Mouse (Mus musculus) heart, embryonic 13.5 days (tissue): ENCODE data around the gene Dclk1. TPM values are rescaled to one million over a fixed set of nuclear protein-coding genes. Genes with fewer than 3 reads are reported as not detected.

Experiments used
- ATAC-seq: fragments of 200-750 bp; cut with Nextera tagmentation; 2 replicates; pipeline ENCODE4 v1.8.0; 2017; ENCODE audit warnings: moderate TSS enrichment; ENCODE audit not compliant: insufficient number of reproducible peaks, low FRiP score, low TSS enrichment; ENCODE audit errors: extremely low read depth
- H3K27ac ChIP-seq: fragments of 300-500 bp; sonication (generic); replicated peaks from 2 replicates; pipeline ENCODE4 v1.5.1; 2015; ENCODE audit warnings: moderate library complexity, mild to moderate bottlenecking, inconsistent platforms
- H3K27me3 ChIP-seq: fragments of 300-500 bp; sonication (generic); replicated peaks from 2 replicates; pipeline ENCODE4 v1.6.1; 2015; ENCODE audit warnings: mild to moderate bottlenecking, inconsistent platforms
- H3K36me3 ChIP-seq: fragments of 300-500 bp; sonication (generic); 2 replicates; pipeline ENCODE4 v1.6.1; 2015; ENCODE audit warnings: mild to moderate bottlenecking, inconsistent platforms
- H3K4me1 ChIP-seq: fragments of 300-500 bp; sonication (generic); 2 replicates; pipeline ENCODE4 v1.6.1; 2015; ENCODE audit warnings: inconsistent platforms
- H3K4me2 ChIP-seq: fragments of 300-500 bp; sonication (generic); 2 replicates; pipeline ENCODE4 v1.6.1; 2015; ENCODE audit warnings: inconsistent platforms, mild to moderate bottlenecking, moderate library complexity
- H3K4me3 ChIP-seq: fragments of 300-500 bp; sonication (generic); 2 replicates; pipeline ENCODE4 v1.5.1; 2015; ENCODE audit warnings: moderate library complexity, mild to moderate bottlenecking, inconsistent platforms
- H3K9ac ChIP-seq: fragments of 300-500 bp; sonication (generic); 2 replicates; pipeline ENCODE4 v1.6.1; 2015; ENCODE audit warnings: inconsistent platforms, mild to moderate bottlenecking, moderate library complexity
- H3K9me3 ChIP-seq: fragments of 300-500 bp; sonication (generic); 2 replicates; pipeline ENCODE4 v1.6.1; 2016; ENCODE audit warnings: inconsistent platforms
- WGBS: fragments of 180-500 bp; shearing (Covaris S2); methylation state at CpG from one replicate; pipeline ENCODE4 v1.1.7; 2015; ENCODE audit warnings: mixed read lengths; 5-methylcytosine and 5-hydroxymethylcytosine counted together
- polyA plus RNA-seq: library from polyadenylated mRNA; unstranded; fragments of >200 nt; fragmentation: Nextera tagmentation; extraction: Ambion mirVana; gene quantifications from 2 replicates; pipeline ENCODE4 v1.2.1, GENCODE M21; 2015

The Dclk1 gene
- polyA plus RNA-seq, 1 experiment from 2014 or later: 8.2 TPM

- no peak for ATAC-seq
- H3K4me3 ChIP-seq: no peak overlapping the region; the same call in 1 of the 2 replicates
- peak overlapping the region; percentile 46 for H3K4me2 ChIP-seq
- no peak overlapping the region for H3K9ac ChIP-seq
- H3K4me1 ChIP-seq: peaks cover 21% of the 10 kb centered on the region
- H3K9me3 ChIP-seq: no peaks in the 10 kb centered on the region
- H3K36me3 ChIP-seq: no peaks in the 10 kb centered on the region
- no peak overlapping the region for H3K27ac ChIP-seq
- no peaks in the 10 kb centered on the region for H3K27me3 ChIP-seq
- WGBS: 53% methylated on average over 14 of the region's 14 CpGs
Measured at GRCm38 (mm10) chr3:55531204-55532044, 289.3 kb downstream of the Dclk1 start.

- no peak overlapping the region for H3K9ac ChIP-seq
- H3K4me3 ChIP-seq: no peak overlapping the region
- no peak for ATAC-seq
- no peaks in the 10 kb centered on the region for H3K27me3 ChIP-seq
- no peaks in the 10 kb centered on the region for H3K9me3 ChIP-seq
- WGBS: 80% methylated on average over 17 of the region's 17 CpGs
- H3K4me2 ChIP-seq: no peak overlapping the region
- no peak overlapping the region for H3K27ac ChIP-seq
- H3K36me3 ChIP-seq: no peaks in the 10 kb centered on the region
- peaks cover 21% of the 10 kb centered on the region for H3K4me1 ChIP-seq
Measured at GRCm38 (mm10) chr3:55532175-55532973, 290.2 kb downstream of the Dclk1 start.

GRCm38 (mm10) chr3:55535591-55536200 lies 293.5 kb downstream of the Dclk1 start:
- Histone ChIP-seq H3K9ac (no peak overlapping the region), H3K27ac (no peak overlapping the region), H3K4me1 (peaks cover 24% of the 10 kb centered on the region), H3K4me2 (no peak overlapping the region), H3K9me3 (no peaks in the 10 kb centered on the region), H3K27me3 (no peaks in the 10 kb centered on the region), H3K4me3 (no peak overlapping the region), H3K36me3 (no peaks in the 10 kb centered on the region)
- 62% methylated on average over 9 of the region's 9 CpGs for WGBS
- ATAC-seq: no peak

GRCm38 (mm10) chr3:55536901-55537300 lies 294.7 kb downstream of the Dclk1 start:
- 56% methylated on average over 6 of the region's 6 CpGs for WGBS
- H3K9me3 ChIP-seq: no peaks in the 10 kb centered on the region
- no peak overlapping the region for H3K4me3 ChIP-seq
- H3K27ac ChIP-seq: no peak overlapping the region
- H3K9ac ChIP-seq: no peak overlapping the region
- H3K4me1 ChIP-seq: peaks cover 12% of the 10 kb centered on the region
- H3K4me2 ChIP-seq: no peak overlapping the region
- no peaks in the 10 kb centered on the region for H3K27me3 ChIP-seq
- H3K36me3 ChIP-seq: no peaks in the 10 kb centered on the region
- ATAC-seq: no peak

- H3K4me2 ChIP-seq: no peak overlapping the region
- no peak for ATAC-seq
- 66% methylated on average over 5 of the region's 5 CpGs for WGBS
- no peaks in the 10 kb centered on the region for H3K9me3 ChIP-seq
- no peaks in the 10 kb centered on the region for H3K36me3 ChIP-seq
- no peak overlapping the region for H3K4me3 ChIP-seq
- H3K4me1 ChIP-seq: peaks cover 12% of the 10 kb centered on the region
- no peaks in the 10 kb centered on the region for H3K27me3 ChIP-seq
- H3K27ac ChIP-seq: no peak overlapping the region
- H3K9ac ChIP-seq: no peak overlapping the region
Measured at GRCm38 (mm10) chr3:55537714-55538113, 295.6 kb downstream of the Dclk1 start.

- H3K27me3 ChIP-seq: no peaks in the 10 kb centered on the region
- WGBS: 55% methylated on average over 4 of the region's 4 CpGs
- no peak overlapping the region for H3K27ac ChIP-seq
- H3K36me3 ChIP-seq: no peaks in the 10 kb centered on the region
- H3K9ac ChIP-seq: no peak overlapping the region
- H3K4me2 ChIP-seq: no peak overlapping the region
- H3K4me3 ChIP-seq: no peak overlapping the region
- no peak for ATAC-seq
- H3K9me3 ChIP-seq: no peaks in the 10 kb centered on the region
- H3K4me1 ChIP-seq: peaks cover 27% of the 10 kb centered on the region
Measured at GRCm38 (mm10) chr3:55539400-55539799, 297.2 kb downstream of the Dclk1 start.

- Histone ChIP-seq H3K36me3 (no peaks in the 10 kb centered on the region), H3K4me1 (peaks cover 31% of the 10 kb centered on the region), H3K27ac (no peak overlapping the region), H3K9me3 (no peaks in the 10 kb centered on the region), H3K4me3 (no peak overlapping the region), H3K27me3 (no peaks in the 10 kb centered on the region), H3K4me2 (no peak overlapping the region), H3K9ac (no peak overlapping the region)
- WGBS: 60% methylated on average over 12 of the region's 12 CpGs
- no peak for ATAC-seq
Measured at GRCm38 (mm10) chr3:55539811-55540293, 297.7 kb downstream of the Dclk1 start.

GRCm38 (mm10) chr3:55540406-55541140 lies 298.4 kb downstream of the Dclk1 start:
- peaks cover 33% of the 10 kb centered on the region for H3K4me1 ChIP-seq
- no peak overlapping the region for H3K27ac ChIP-seq
- no peak for ATAC-seq
- no peak overlapping the region for H3K4me2 ChIP-seq
- no peaks in the 10 kb centered on the region for H3K27me3 ChIP-seq
- WGBS: 82% methylated on average over 6 of the region's 6 CpGs
- H3K9ac ChIP-seq: no peak overlapping the region
- H3K36me3 ChIP-seq: no peaks in the 10 kb centered on the region
- H3K9me3 ChIP-seq: no peaks in the 10 kb centered on the region
- H3K4me3 ChIP-seq: no peak overlapping the region

- H3K27ac ChIP-seq: no peak overlapping the region
- H3K4me2 ChIP-seq: no peak overlapping the region
- no peaks in the 10 kb centered on the region for H3K36me3 ChIP-seq
- H3K9me3 ChIP-seq: no peaks in the 10 kb centered on the region
- no peak for ATAC-seq
- H3K4me1 ChIP-seq: peaks cover 33% of the 10 kb centered on the region
- H3K4me3 ChIP-seq: no peak overlapping the region
- WGBS: 74% methylated on average over 1 of the region's 1 CpGs
- H3K9ac ChIP-seq: no peak overlapping the region
- no peaks in the 10 kb centered on the region for H3K27me3 ChIP-seq
Measured at GRCm38 (mm10) chr3:55541799-55542198, 299.6 kb downstream of the Dclk1 start.

GRCm38 (mm10) chr3:55542310-55542709 lies 300.1 kb downstream of the Dclk1 start:
- Histone ChIP-seq H3K4me1 (peaks cover 33% of the 10 kb centered on the region), H3K9me3 (no peaks in the 10 kb centered on the region), H3K27ac (no peak overlapping the region), H3K36me3 (no peaks in the 10 kb centered on the region), H3K4me3 (peak overlapping the region; percentile 19), H3K4me2 (peak overlapping the region; percentile 57), H3K9ac (peak overlapping the region; percentile 61), H3K27me3 (no peaks in the 10 kb centered on the region)
- WGBS: 18% methylated on average over 8 of the region's 8 CpGs
- ATAC-seq: no peak

- H3K9ac ChIP-seq: no peak overlapping the region
- no peak for ATAC-seq
Measured at GRCm38 (mm10) chr3:55542947-55543346, 300.8 kb downstream of the Dclk1 start.

More at GRCm38 (mm10) chr3:55542947-55543346, 300.8 kb downstream of the Dclk1 start:
- peak overlapping the region; percentile 57 for H3K4me2 ChIP-seq
- H3K27me3 ChIP-seq: no peaks in the 10 kb centered on the region
- 74% methylated on average over 16 of the region's 16 CpGs for WGBS
- H3K36me3 ChIP-seq: no peaks in the 10 kb centered on the region
- H3K4me3 ChIP-seq: peak overlapping the region; percentile 19
- H3K9me3 ChIP-seq: no peaks in the 10 kb centered on the region
- H3K4me1 ChIP-seq: peaks cover 34% of the 10 kb centered on the region
- H3K27ac ChIP-seq: no peak overlapping the region
